Mouse (Mus musculus) stomach, embryonic 14.5 days (tissue): ENCODE data around the gene Cbfa2t3. TPM values are rescaled to one million over a fixed set of nuclear protein-coding genes. Genes with fewer than 3 reads are reported as not detected.

Experiments used
- ATAC-seq: fragments of 200-750 bp; cut with Nextera tagmentation; 2 replicates; pipeline ENCODE4 v1.8.0; 2017; ENCODE audit warnings: low read depth, moderate TSS enrichment; ENCODE audit not compliant: insufficient number of reproducible peaks, insufficient read depth, low FRiP score
- H3K27ac ChIP-seq: fragments of 300-500 bp; sonication (generic); 2 replicates; pipeline ENCODE4 v1.5.1; 2014; ENCODE audit warnings: mild to moderate bottlenecking, low read length, moderate library complexity, mixed read lengths
- H3K27me3 ChIP-seq: fragments of 300-500 bp; sonication (generic); 2 replicates; pipeline ENCODE4 v1.6.1; 2014; ENCODE audit warnings: low read length, control low read depth, mixed read lengths; ENCODE audit not compliant: control insufficient read depth, insufficient read depth
- H3K36me3 ChIP-seq: fragments of 300-500 bp; sonication (generic); 2 replicates; pipeline ENCODE4 v1.6.1; 2014; ENCODE audit warnings: mild to moderate bottlenecking, control low read depth, low read length, moderate library complexity, mixed read lengths; ENCODE audit not compliant: control insufficient read depth, insufficient read depth
- H3K4me1 ChIP-seq: fragments of 300-500 bp; sonication (generic); 2 replicates; pipeline ENCODE4 v1.6.1; 2014; ENCODE audit warnings: low read length, control low read depth, mixed read lengths; ENCODE audit not compliant: control insufficient read depth, insufficient read depth
- H3K4me2 ChIP-seq: fragments of 300-500 bp; sonication (generic); replicated peaks from 2 replicates; pipeline ENCODE4 v1.6.1; 2014; ENCODE audit warnings: low read depth, low read length, control low read depth
- H3K4me3 ChIP-seq: fragments of 300-500 bp; sonication (generic); 2 replicates; pipeline ENCODE4 v1.5.1; 2014; ENCODE audit warnings: low read depth, low read length, control low read depth
- H3K9ac ChIP-seq: fragments of 300-500 bp; sonication (generic); replicated peaks from 2 replicates; pipeline ENCODE4 v1.6.1; 2014; ENCODE audit warnings: low read depth, mild to moderate bottlenecking, control low read depth, low read length, moderate library complexity, mixed read lengths
- H3K9me3 ChIP-seq: fragments of 300-500 bp; sonication (generic); 2 replicates; pipeline ENCODE4 v1.6.1; 2016; ENCODE audit warnings: low read depth, low read length, control low read depth; ENCODE audit not compliant: control insufficient read depth
- WGBS: fragments of 180-500 bp; shearing (Covaris S2); extraction: QIAGEN DNeasy Blood & Tissue Kit; methylation state at CpG from one replicate; pipeline ENCODE4 v1.1.7; 2014; 5-methylcytosine and 5-hydroxymethylcytosine counted together
- polyA plus RNA-seq: library from polyadenylated mRNA; unstranded; fragments of >200 nt; fragmentation: Nextera tagmentation; extraction: Ambion mirVana; gene quantifications from 2 replicates; pipeline ENCODE4 v1.2.1, GENCODE M21; 2014

Gene Cbfa2t3
- polyA plus RNA-seq: 4.1 and 4.4 TPM in 2 replicates

DNA sequence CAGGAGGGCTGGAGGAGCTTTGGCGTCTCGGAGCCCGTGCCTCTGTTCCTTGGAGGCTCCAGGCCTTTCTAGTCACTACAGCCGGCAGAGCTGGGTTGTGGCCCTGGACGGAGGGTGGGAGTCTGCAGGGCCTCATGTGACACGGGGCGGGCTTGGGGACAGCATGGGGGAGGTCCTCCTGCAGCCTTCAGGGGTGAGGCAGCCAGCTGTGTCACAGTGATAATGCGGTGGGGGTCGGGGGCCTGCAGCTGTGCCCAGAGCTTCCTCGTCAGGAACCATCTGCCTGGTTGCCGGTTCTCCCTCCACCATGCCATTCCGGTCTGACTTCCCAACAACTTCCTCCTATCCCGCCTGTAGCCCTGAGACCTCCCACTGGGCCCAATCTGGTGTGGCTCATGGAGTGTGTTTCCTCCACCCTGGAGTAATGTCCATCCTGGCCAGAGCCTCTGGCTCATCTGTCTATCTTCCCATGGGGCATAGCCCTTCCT lies at the start of gene Cbfa2t3:
TSS of gene Cbfa2t3 (minus strand) at position 105 of the 488 bp plus-strand sequence.
- 37% methylated on average over 13 of the region's 13 CpGs for WGBS
- no peak for ATAC-seq

DNA sequence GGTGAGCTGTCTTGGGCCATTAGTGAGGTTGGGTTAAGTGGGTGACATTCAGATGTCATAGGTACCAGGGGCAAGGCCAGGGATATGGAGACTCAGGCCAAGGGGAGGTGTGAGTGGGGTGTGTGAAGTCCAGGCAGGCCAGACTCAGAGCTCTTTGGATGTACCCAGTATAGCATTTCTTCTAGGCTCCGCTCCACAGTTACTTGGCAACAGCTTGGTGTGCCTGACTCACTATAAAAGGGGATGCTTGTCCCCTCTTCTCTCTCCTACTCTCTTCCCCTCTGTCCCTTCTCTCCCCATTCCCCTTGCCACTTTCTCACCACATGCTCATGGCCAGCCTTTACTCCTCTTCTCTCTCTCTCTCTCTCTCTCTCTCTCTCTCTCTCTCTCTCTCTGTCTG lies 48.9 kb upstream of the Cbfa2t3 start:
- no peak for ATAC-seq

More for the DNA sequence above, at the start of gene Cbfa2t3:
- Histone ChIP-seq H3K9me3 (no peaks in the 10 kb centered on the region), H3K4me2 (no peak within 1 kb of the TSS; the same call in 1 of the 2 replicates), H3K27ac (no peak within 1 kb of the TSS), H3K4me1 (0 out of 2 replicates have a peak, but pooled peaks cover 4% of the 10 kb centered on the region), H3K4me3 (no peak within 1 kb of the TSS), H3K27me3 (no peaks in the 10 kb centered on the region), H3K36me3 (no peaks in the 10 kb centered on the region), H3K9ac (no peak within 1 kb of the TSS)

DNA sequence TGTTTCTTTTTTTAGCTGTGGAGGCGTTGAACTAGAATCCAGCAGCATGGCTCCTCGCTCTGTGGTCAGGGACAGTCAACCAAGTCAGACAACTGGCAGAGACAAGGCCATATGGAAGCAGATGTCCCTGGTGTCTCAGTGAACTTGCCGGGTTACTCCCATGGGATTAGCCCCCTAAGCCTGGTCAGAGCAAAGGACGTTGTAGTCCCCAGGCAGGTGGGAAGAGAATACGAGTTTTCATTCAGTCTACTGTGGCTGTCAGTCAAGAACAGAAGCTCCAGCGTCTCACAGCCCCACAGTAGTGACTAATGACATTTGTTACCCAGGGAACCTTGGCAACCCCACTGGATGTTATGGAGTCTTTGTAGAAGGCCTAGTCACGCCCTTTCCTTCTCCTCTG lies 47.5 kb upstream of the Cbfa2t3 start:
- Histone ChIP-seq H3K4me3 (no peak overlapping the region), H3K9me3 (no peaks in the 10 kb centered on the region), H3K4me1 (no peaks in the 10 kb centered on the region), H3K4me2 (no peak overlapping the region), H3K27ac (no peak overlapping the region), H3K9ac (no peak overlapping the region), H3K36me3 (no peaks in the 10 kb centered on the region), H3K27me3 (peaks cover 11% of the 10 kb centered on the region; the same call in 1 of the 2 replicates)
- ATAC-seq: no peak
- WGBS: 57% methylated on average over 7 of the region's 7 CpGs

More for the DNA sequence above, 48.9 kb upstream of the Cbfa2t3 start:
- no peaks in the 10 kb centered on the region for H3K4me1 ChIP-seq
- H3K27me3 ChIP-seq: peaks cover 11% of the 10 kb centered on the region; the same call in 1 of the 2 replicates
- H3K36me3 ChIP-seq: no peaks in the 10 kb centered on the region
- no peak overlapping the region for H3K9ac ChIP-seq
- 73% methylated on average over 1 of the region's 1 CpGs for WGBS
- no peaks in the 10 kb centered on the region for H3K9me3 ChIP-seq
- no peak overlapping the region for H3K4me3 ChIP-seq
- H3K4me2 ChIP-seq: no peak overlapping the region
- H3K27ac ChIP-seq: no peak overlapping the region

GRCm38 (mm10) chr8:122745750-122746275 lies 46.9 kb upstream of the Cbfa2t3 start:
- Histone ChIP-seq H3K4me2 (no peak overlapping the region), H3K9me3 (no peaks in the 10 kb centered on the region), H3K27ac (no peak overlapping the region), H3K9ac (no peak overlapping the region), H3K4me1 (no peaks in the 10 kb centered on the region), H3K4me3 (no peak overlapping the region), H3K36me3 (no peaks in the 10 kb centered on the region), H3K27me3 (peaks cover 11% of the 10 kb centered on the region; the same call in 1 of the 2 replicates)
- WGBS: 9% methylated on average over 16 of the region's 16 CpGs
- no peak for ATAC-seq

- WGBS: 18% methylated on average over 17 of the region's 17 CpGs
- Histone ChIP-seq H3K9ac (no peak overlapping the region), H3K27me3 (peaks cover 11% of the 10 kb centered on the region; the same call in 1 of the 2 replicates), H3K27ac (no peak overlapping the region), H3K36me3 (no peaks in the 10 kb centered on the region), H3K9me3 (no peaks in the 10 kb centered on the region), H3K4me3 (no peak overlapping the region), H3K4me2 (no peak overlapping the region), H3K4me1 (no peaks in the 10 kb centered on the region)
- no peak for ATAC-seq
These were observed 46.3 kb upstream of the Cbfa2t3 start for GRCm38 (mm10) chr8:122745022-122745749.

GRCm38 (mm10) chr8:122742471-122742870 lies 43.6 kb upstream of the Cbfa2t3 start:
- ATAC-seq: no peak
- Histone ChIP-seq H3K9me3 (no peaks in the 10 kb centered on the region), H3K4me2 (no peak overlapping the region), H3K9ac (no peak overlapping the region), H3K27me3 (peaks cover 11% of the 10 kb centered on the region; the same call in 1 of the 2 replicates), H3K36me3 (no peaks in the 10 kb centered on the region), H3K4me3 (no peak overlapping the region), H3K4me1 (0 out of 2 replicates have a peak, but pooled peaks cover 4% of the 10 kb centered on the region), H3K27ac (no peak overlapping the region)
- 25% methylated on average over 19 of the region's 19 CpGs for WGBS

DNA sequence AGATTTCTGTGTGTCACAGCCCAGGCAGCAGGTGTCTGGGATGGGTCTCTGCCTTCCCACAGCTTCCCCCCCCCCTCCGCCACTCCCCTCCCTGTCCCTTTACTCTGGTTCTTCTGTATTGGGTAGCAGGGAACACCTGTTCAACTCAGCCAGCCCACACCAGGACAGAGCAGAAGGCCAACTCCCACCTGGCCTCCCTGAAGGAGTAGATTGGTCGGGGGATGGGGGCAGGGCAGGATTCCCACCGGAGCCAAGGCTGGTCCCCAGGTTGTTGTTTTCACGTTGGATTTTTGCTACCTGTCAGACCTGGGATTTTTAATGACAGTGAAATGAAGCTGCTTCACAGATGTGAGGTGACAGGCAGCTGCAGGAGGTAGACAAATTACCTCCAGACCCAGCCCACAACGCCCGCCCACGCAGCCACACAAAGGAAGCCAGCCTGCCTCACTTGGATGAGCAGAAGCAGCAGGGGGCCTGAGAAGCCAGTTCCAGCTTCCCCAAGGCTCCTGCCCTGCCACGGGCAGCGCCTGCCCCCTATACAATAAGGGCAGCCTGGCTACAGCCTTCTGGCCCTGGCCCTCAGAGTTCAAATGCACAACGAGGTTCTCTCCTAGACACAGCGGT lies 40.3 kb upstream of the Cbfa2t3 start:
- Histone ChIP-seq H3K9ac (no peak overlapping the region), H3K36me3 (no peaks in the 10 kb centered on the region), H3K4me3 (no peak overlapping the region), H3K4me1 (0 out of 2 replicates have a peak, but pooled peaks cover 4% of the 10 kb centered on the region), H3K9me3 (no peaks in the 10 kb centered on the region), H3K27me3 (no peaks in the 10 kb centered on the region), H3K27ac (no peak overlapping the region), H3K4me2 (no peak overlapping the region)
- no peak for ATAC-seq
- 18% methylated on average over 11 of the region's 11 CpGs for WGBS

DNA sequence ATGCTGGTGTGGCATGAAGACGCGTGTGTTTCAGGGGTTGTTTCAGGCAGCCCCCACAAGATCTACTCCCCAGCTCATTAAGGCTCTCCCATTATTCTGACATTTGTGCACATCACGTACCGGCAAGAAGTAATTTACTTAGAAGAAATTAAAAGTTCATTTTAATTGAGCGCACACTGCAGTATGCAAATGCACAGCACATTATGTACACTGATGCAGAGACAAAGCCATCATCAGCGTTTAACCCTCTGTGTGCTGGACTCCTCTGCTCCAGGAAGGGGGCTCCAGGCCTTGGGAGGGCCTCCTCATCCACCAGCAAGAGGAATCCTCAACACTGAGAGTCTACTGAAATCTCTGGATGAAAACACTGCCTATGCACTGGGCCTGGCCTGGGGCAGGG lies 39.0 kb upstream of the Cbfa2t3 start:
- no peak overlapping the region for H3K4me3 ChIP-seq
- no peak for ATAC-seq
- no peaks in the 10 kb centered on the region for H3K36me3 ChIP-seq
- H3K4me2 ChIP-seq: no peak overlapping the region
- 88% methylated on average over 6 of the region's 6 CpGs for WGBS
- no peak overlapping the region for H3K27ac ChIP-seq
- no peaks in the 10 kb centered on the region for H3K27me3 ChIP-seq
- 0 out of 2 replicates have a peak, but pooled peaks cover 4% of the 10 kb centered on the region for H3K4me1 ChIP-seq
- no peak overlapping the region for H3K9ac ChIP-seq
- no peaks in the 10 kb centered on the region for H3K9me3 ChIP-seq
